Mouse (Mus musculus): ENCODE measurements around the gene Gfi1. TPM values are rescaled to one million over a fixed set of nuclear protein-coding genes. Genes with fewer than 3 reads are reported as not detected.

Gfi1 gene
- polyA plus RNA-seq, 1 experiment from 2014 or later: 0.79 TPM

Other genes starting within 250 kb of the Gfi1 start
- 0.28 and 0.32 TPM in 2 replicates for gene Gm42669, start 218.4 kb downstream of the Gfi1 start, polyA plus RNA-seq (2014; fragmentation: Nextera tagmentation; extraction: Ambion mirVana)
- 0.09 and 0.33 TPM in 2 replicates for gene 1700028K03Rik, start 191.3 kb downstream of the Gfi1 start, polyA plus RNA-seq (2014; fragmentation: Nextera tagmentation; extraction: Ambion mirVana)
- 19.1 and 20.9 TPM in 2 replicates for gene Rpap2, start 128.7 kb downstream of the Gfi1 start, polyA plus RNA-seq (2014; fragmentation: Nextera tagmentation; extraction: Ambion mirVana)
- 26.4 and 26.5 TPM in 2 replicates for gene Glmn, start 128.1 kb downstream of the Gfi1 start, polyA plus RNA-seq (2014; fragmentation: Nextera tagmentation; extraction: Ambion mirVana)
- gene Ube2d2b, start 104.1 kb upstream of the Gfi1 start, polyA plus RNA-seq (2014; fragmentation: Nextera tagmentation; extraction: Ambion mirVana): 0.47 TPM in 1 of 2 replicates, not detected in the other
- 56.1 and 58.5 TPM in 2 replicates for gene Evi5, start 149.1 kb upstream of the Gfi1 start, polyA plus RNA-seq (2014; fragmentation: Nextera tagmentation; extraction: Ambion mirVana)
- gene Rpl5, start 174.5 kb upstream of the Gfi1 start, polyA plus RNA-seq (2014; fragmentation: Nextera tagmentation; extraction: Ambion mirVana): 58.1 and 63.8 TPM in 2 replicates

Data from embryonic facial prominence, embryonic 14.5 days (tissue).